16 mouse cellular contexts compared by ENCODE assay signal in the genomic region with DNA sequence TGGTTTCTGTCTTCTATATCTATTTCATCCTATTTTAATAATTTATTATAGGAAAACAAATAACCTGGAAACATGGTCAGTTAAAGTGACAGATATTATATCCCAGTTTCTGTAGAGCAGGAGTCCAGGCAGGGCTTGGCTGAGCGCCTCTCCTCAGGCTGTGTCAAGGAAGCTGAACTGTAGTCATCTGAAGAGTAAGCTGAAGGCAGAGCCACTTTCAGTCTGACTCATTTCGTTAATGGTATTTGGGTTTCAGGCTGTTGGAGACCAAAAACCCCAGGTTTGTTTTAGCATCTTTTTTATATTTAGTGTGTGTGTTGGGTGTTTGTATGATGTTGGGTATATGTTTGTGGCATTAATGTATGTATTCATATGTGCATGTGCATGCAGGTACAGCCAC.
"Had no signal": no experiment of that assay in that cellular context is flagged by ENCODE, and none has a peak within 500 bp of the region (broad histone marks: within the 10 kb centered on the region; RNA-seq: fewer than 3 reads in every experiment).

No protein-coding gene starts in this region.

- DNase-seq: kidney, postnatal 25 days; layer of hippocampus, adult 9-11 months; liver, embryonic 13.5 days; lung, adult 2 months; right cerebral cortex, adult 18-20 months; right cerebral cortex, postnatal 14 days; right cerebral cortex, postnatal 4 days; thymus, postnatal 25 days had no signal

- H3K27ac ChIP-seq: kidney, postnatal 0 days; layer of hippocampus, adult 2 months; liver, embryonic 13.5 days; macrophage; midbrain, embryonic 12.5 days; midbrain, embryonic 15.5 days; neural tube, embryonic 12.5 days; neural tube, embryonic 15.5 days; stomach, postnatal 0 days had no signal

- H3K36me3 ChIP-seq: liver, embryonic 13.5 days; midbrain, embryonic 12.5 days; midbrain, embryonic 15.5 days; neural tube, embryonic 12.5 days; neural tube, embryonic 15.5 days had no signal

- ATAC-seq: midbrain, embryonic 15.5 days had no signal

- H3K4me1 ChIP-seq: liver, embryonic 13.5 days; midbrain, embryonic 12.5 days; midbrain, embryonic 15.5 days; neural tube, embryonic 12.5 days; neural tube, embryonic 15.5 days had no signal

- H3K9me3 ChIP-seq: liver, embryonic 13.5 days; midbrain, embryonic 12.5 days; midbrain, embryonic 15.5 days; neural tube, embryonic 12.5 days; neural tube, embryonic 15.5 days had no signal

- H3K9ac ChIP-seq: liver, embryonic 13.5 days; midbrain, embryonic 12.5 days; midbrain, embryonic 15.5 days; neural tube, embryonic 12.5 days; neural tube, embryonic 15.5 days had no signal

- H3K27me3 ChIP-seq: liver, embryonic 13.5 days; midbrain, embryonic 12.5 days; midbrain, embryonic 15.5 days; neural tube, embryonic 12.5 days; neural tube, embryonic 15.5 days had no signal

- H3K4me3 ChIP-seq: layer of hippocampus, adult 2 months; liver, embryonic 13.5 days; midbrain, embryonic 12.5 days; midbrain, embryonic 15.5 days; neural tube, embryonic 12.5 days; neural tube, embryonic 15.5 days had no signal

- H3K4me2 ChIP-seq: liver, embryonic 13.5 days; midbrain, embryonic 12.5 days; midbrain, embryonic 15.5 days; neural tube, embryonic 12.5 days; neural tube, embryonic 15.5 days had no signal
